In the genomic region with DNA sequence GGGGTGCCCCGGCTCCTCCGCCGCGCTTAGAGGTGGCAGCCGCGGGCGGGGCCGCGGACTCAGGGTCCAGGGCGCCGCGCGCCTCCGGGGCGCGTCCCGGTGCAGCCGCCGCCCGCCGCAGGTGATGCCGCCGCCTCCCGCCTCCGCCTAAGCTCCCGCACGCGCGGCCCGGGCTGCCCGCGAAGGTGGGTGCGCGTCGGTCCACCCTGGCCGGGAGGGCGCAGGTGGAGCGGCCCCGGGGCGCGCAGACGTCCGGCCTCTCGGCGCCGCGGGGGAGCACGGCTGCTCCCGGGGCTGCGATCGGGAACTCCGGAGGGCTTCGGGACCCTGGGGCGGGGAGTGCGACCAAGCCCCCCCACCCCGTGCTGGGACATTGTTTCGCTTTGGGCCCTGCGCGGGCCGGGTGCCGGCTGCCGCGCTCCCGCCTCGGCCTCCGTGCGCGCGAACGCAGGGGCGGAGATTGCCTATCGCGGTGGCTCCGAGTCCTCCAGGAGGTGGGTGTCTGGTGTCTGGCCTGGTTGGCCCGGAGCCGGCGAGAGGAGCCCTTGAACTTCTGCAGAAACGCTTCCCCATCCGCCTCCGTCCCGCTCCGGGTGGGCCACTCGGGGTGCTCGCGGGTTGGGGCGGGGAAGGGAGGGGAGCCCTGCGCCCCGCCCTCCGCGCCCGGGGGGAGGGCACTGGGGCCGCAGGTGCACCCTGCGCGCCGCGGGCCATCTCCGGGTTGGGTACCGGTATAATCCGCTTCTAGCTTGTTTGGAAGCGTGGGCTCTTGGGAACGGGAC, we compare ENCODE assay signal across 8 mouse cellular contexts. TPM values are rescaled to one million over a fixed set of nuclear protein-coding genes. Genes with fewer than 3 reads are reported as not detected.
DNase-seq lines count a peak whose midpoint lies in the region; ATAC-seq and TF ChIP-seq lines count a peak whose summit lies in the region.

No protein-coding gene starts in this region.

- no peaks in the 10 kb centered on the region for H3K36me3 ChIP-seq in hindbrain, embryonic 16.5 days (ENCODE audit: control insufficient read depth, insufficient read depth, low read length)

- peak; percentile 58 for ATAC-seq in activated CD4-positive, CD25-positive, alpha-beta regulatory T cell, adult 4 months
- peak; percentile 55 for ATAC-seq in common myeloid progenitor, adult 5-6 weeks (replicated peaks; ENCODE audit: low read depth, poor library complexity, severe bottlenecking)
- peak; percentile 72 for ATAC-seq in hindbrain, embryonic 16.5 days
- peak; percentile 55 for ATAC-seq in megakaryocyte, adult 5-6 weeks (ENCODE audit: poor library complexity, severe bottlenecking)

- DNase-seq in gastrocnemius, adult 2 months: peak; percentile 84
- DNase-seq in left cerebral cortex, adult 8-10 months (ENCODE audit: low spot score in 2 of 2): peak; percentile 57 to 67
- peak; percentile 48 for DNase-seq in retina, postnatal 7 days (ENCODE audit: low read depth, low spot score)
- DNase-seq in urinary bladder, adult 2 months (ENCODE audit: low spot score): peak; percentile 60

- H3K9ac ChIP-seq in hindbrain, embryonic 16.5 days (ENCODE audit: low read depth, low read length): peak overlapping the region; percentile 96

- intact Hi-C loops in gastrocnemius, adult 2 months (cut with DNase I): no loop called here

- H3K4me3 ChIP-seq in gastrocnemius, adult 2 months: peak overlapping the region; percentile 92
- peak overlapping the region; percentile 70 for H3K4me3 ChIP-seq in hindbrain, embryonic 16.5 days (ENCODE audit: low read length)

- 0% methylated on average over 55 of the region's 101 CpGs for WGBS in hindbrain, embryonic 16.5 days

- H3K27me3 ChIP-seq in hindbrain, embryonic 16.5 days (replicated peaks; ENCODE audit: control insufficient read depth, insufficient read depth, low read length): no peaks in the 10 kb centered on the region

- H3K27ac ChIP-seq in gastrocnemius, adult 2 months: peak overlapping the region; percentile 90
- H3K27ac ChIP-seq in hindbrain, embryonic 16.5 days (ENCODE audit: low read depth, low read length): peak overlapping the region; percentile 93

- peaks cover 39% of the 10 kb centered on the region for H3K4me1 ChIP-seq in hindbrain, embryonic 16.5 days (ENCODE audit: control insufficient read depth, insufficient read depth, low read depth, low read length)

- peak overlapping the region; percentile 84 for H3K4me2 ChIP-seq in hindbrain, embryonic 16.5 days (ENCODE audit: low read length)

- TF ChIP-seq CTCF in gastrocnemius, adult 2 months (IDR thresholded peaks at IDR 0.05): 0 out of 2 replicates have a peak, but pooled peaks have one; percentile 1

- no peaks in the 10 kb centered on the region for H3K9me3 ChIP-seq in hindbrain, embryonic 16.5 days (ENCODE audit: control insufficient read depth, low read length)

RNA-seq across cellular contexts. Expression of gene Lrrc8d, which starts 0.5 kb away (rescaled TPM):
- 10 to 100 TPM; 16.9 to 23.7 TPM for polyA plus RNA-seq in activated CD4-positive, CD25-positive, alpha-beta regulatory T cell, adult 4 months (2017; shearing (Covaris generic))
- 15.6 and 19.9 TPM in 2 replicates for total RNA-seq in common myeloid progenitor, adult 5-6 weeks (2017)
- 1 to 10 TPM; 3.2 to 5.0 TPM for total RNA-seq in gastrocnemius, adult 2 months (2021)
- 19.1 and 33.1 TPM in 2 replicates for polyA plus RNA-seq in hindbrain, embryonic 16.5 days (2015; fragmentation: Nextera tagmentation; extraction: Ambion mirVana)
- 10 to 100 TPM; 39.2 to 45.4 (median 42.1) TPM for total RNA-seq in left cerebral cortex, adult 8-10 months (2022)
- 79.7 and 88.1 TPM in 2 replicates for total RNA-seq in megakaryocyte, adult 5-6 weeks (2015)
- total RNA-seq in megakaryocyte, adult 5-6 weeks (2017): 38.6 and 50.0 TPM in 2 replicates
- polyA plus RNA-seq in urinary bladder, adult 2 months (2012; rRNA removed): 2.2 and 5.6 TPM in 2 replicates

Comparison
In these comparisons a context has a peak if more than half of its experiments do, and no peak if none do; other contexts are left out.
1. Peak in every context shown above with its lines: DNase-seq, ATAC-seq, H3K4me3 ChIP-seq and H3K27ac ChIP-seq.